Mouse (Mus musculus): ENCODE measurements around the gene Anks1. TPM values are rescaled to one million over a fixed set of nuclear protein-coding genes. Genes with fewer than 3 reads are reported as not detected.

Gene Anks1
- polyA plus RNA-seq, 1 experiment from 2014 or later, result 16.9 TPM

DNA sequence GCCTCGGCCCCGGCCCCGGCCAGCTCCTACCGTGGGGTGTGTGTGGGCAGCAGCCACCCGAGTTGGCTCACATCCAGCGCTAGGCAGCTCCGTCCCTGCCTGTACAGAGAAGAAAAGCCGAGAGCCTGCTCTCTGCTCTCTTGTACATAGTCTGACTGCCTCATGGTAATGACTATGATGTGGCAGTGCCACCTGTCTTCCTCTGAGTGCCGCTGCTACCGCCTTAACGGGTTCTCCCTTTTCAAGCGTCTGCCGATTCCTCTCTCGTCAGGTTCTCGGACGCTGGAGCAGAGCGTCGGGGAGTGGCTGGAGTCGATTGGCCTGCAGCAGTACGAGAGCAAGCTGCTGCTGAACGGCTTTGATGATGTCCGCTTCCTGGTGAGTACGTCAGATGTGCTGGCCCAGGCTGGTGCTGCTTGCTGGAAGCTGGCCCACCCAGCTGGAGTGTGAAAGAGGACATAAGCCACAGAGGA is 133.2 kb downstream of the Anks1 start:
- Histone ChIP-seq H3K27me3 (replicated peaks; ENCODE audit: control insufficient read depth, insufficient read depth, low read length) (no peaks in the 10 kb centered on the region), H3K4me3 (ENCODE audit: low read depth, low read length) (no peak overlapping the region), H3K36me3 (ENCODE audit: control insufficient read depth, insufficient read depth, low read length) (peaks cover 40% of the 10 kb centered on the region), H3K27ac (ENCODE audit: low read depth) (no peak overlapping the region), H3K9me3 (ENCODE audit: control insufficient read depth, low read length) (no peaks in the 10 kb centered on the region), H3K9ac (ENCODE audit: low read length) (no peak overlapping the region), H3K4me2 (ENCODE audit: low read length) (no peak overlapping the region), H3K4me1 (replicated peaks; ENCODE audit: control insufficient read depth, insufficient read depth, low read length) (0 out of 2 replicates have a peak, but pooled peaks cover under 1% of the 10 kb centered on the region)
- DNase-seq (ENCODE audit: low spot score) (no peak), ATAC-seq (replicated peaks; ENCODE audit: low FRiP score, low TSS enrichment, low read depth) (0 out of 2 replicates have a peak, but pooled peaks have one; percentile 17)
- 63% methylated on average over 23 of the region's 23 CpGs for WGBS

DNA sequence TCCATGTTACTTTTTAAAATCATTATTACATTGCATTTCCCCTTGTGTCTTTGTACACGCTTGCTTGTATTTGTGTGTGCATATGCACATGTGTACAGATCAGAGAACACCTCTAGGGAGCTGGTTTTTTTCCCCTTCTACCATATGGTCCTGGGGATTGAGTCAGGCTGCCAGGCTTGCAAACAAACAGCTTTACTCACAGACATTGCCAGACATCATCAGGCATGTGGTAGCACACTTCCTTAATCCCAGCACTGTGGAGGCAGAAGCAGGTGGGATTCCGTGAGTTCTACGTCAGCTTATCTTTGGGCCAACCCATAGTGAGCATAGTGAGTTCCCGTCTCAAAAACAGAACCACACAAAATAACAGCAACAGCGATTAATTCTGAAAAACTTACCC is 137.9 kb downstream of the Anks1 start:
- peaks cover 52% of the 10 kb centered on the region for H3K36me3 ChIP-seq (ENCODE audit: control insufficient read depth, insufficient read depth, low read length)
- WGBS, result 96% methylated on average over 5 of the region's 5 CpGs

DNA sequence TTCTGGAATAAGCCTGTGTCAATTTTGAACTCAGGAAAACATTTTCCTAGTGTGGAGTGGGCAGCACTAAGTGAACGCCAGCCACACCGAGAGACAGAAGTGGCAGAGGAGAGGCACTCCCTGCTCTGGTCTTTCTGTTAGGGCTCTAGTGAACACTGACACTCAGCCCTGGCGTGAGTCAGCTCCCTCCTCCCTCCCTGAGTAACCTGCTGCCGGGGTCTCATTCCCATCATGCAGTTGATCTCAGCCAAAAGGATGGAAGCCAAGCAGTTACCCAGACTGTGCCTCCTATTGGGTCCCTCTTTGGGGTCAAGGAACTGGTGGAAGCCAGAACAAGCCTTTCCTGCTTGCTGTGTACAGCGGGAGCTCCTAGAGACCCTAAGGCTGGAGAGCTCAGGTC is 138.4 kb downstream of the Anks1 start:
- H3K9me3 ChIP-seq (ENCODE audit: control insufficient read depth, low read length), result no peaks in the 10 kb centered on the region
- H3K4me2 ChIP-seq (ENCODE audit: low read length), result no peak overlapping the region
- 80% methylated on average over 5 of the region's 5 CpGs for WGBS
- ATAC-seq (replicated peaks; ENCODE audit: low FRiP score, low TSS enrichment, low read depth) (no peak), DNase-seq (ENCODE audit: low spot score) (no peak)
- H3K27me3 ChIP-seq (replicated peaks; ENCODE audit: control insufficient read depth, insufficient read depth, low read length), result no peaks in the 10 kb centered on the region
- H3K4me3 ChIP-seq (ENCODE audit: low read depth, low read length), result no peak overlapping the region
- no peaks in the 10 kb centered on the region for H3K4me1 ChIP-seq (replicated peaks; ENCODE audit: control insufficient read depth, insufficient read depth, low read length)
- H3K9ac ChIP-seq (ENCODE audit: low read length), result no peak overlapping the region
- H3K27ac ChIP-seq (ENCODE audit: low read depth), result no peak overlapping the region
- H3K36me3 ChIP-seq (ENCODE audit: control insufficient read depth, insufficient read depth, low read length), result peaks cover 47% of the 10 kb centered on the region

More for the DNA sequence above, 137.9 kb downstream of the Anks1 start:
- Histone ChIP-seq H3K9me3 (ENCODE audit: control insufficient read depth, low read length) (no peaks in the 10 kb centered on the region), H3K9ac (ENCODE audit: low read length) (no peak overlapping the region), H3K4me2 (ENCODE audit: low read length) (no peak overlapping the region), H3K27me3 (replicated peaks; ENCODE audit: control insufficient read depth, insufficient read depth, low read length) (no peaks in the 10 kb centered on the region), H3K4me1 (replicated peaks; ENCODE audit: control insufficient read depth, insufficient read depth, low read length) (no peaks in the 10 kb centered on the region), H3K27ac (ENCODE audit: low read depth) (no peak overlapping the region), H3K4me3 (ENCODE audit: low read depth, low read length) (no peak overlapping the region)
- ATAC-seq (replicated peaks; ENCODE audit: low FRiP score, low TSS enrichment, low read depth) (no peak), DNase-seq (ENCODE audit: low spot score) (no peak)

DNA sequence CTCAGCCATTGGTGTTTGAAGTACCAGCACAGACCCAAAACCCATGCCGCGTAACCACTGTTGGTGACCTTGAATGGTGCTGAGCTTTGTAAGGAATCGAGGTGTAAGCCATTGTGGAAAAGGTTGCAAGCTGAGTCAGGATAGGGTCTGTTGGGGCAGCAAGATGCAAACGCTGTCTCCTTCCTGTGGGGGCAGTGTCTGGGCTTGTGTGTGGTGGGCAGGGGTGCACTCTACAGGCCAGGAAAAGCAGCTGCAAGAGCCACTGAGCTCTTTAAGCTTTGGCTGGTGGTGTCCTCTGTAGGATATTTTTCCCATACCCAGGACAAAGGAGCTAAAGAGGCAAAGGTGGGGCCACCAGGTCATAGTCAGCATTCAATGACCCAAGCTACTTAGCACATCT is 139.3 kb downstream of the Anks1 start:
- Histone ChIP-seq H3K9ac (ENCODE audit: low read length) (no peak overlapping the region), H3K27me3 (replicated peaks; ENCODE audit: control insufficient read depth, insufficient read depth, low read length) (no peaks in the 10 kb centered on the region), H3K36me3 (ENCODE audit: control insufficient read depth, insufficient read depth, low read length) (peaks cover 45% of the 10 kb centered on the region), H3K4me2 (ENCODE audit: low read length) (no peak overlapping the region), H3K27ac (ENCODE audit: low read depth) (no peak overlapping the region), H3K4me1 (replicated peaks; ENCODE audit: control insufficient read depth, insufficient read depth, low read length) (no peaks in the 10 kb centered on the region), H3K4me3 (ENCODE audit: low read depth, low read length) (no peak overlapping the region), H3K9me3 (ENCODE audit: control insufficient read depth, low read length) (no peaks in the 10 kb centered on the region)
- peak; percentile 69 for DNase-seq (ENCODE audit: low spot score)
- 46% methylated on average over 4 of the region's 4 CpGs for WGBS
- ATAC-seq (replicated peaks; ENCODE audit: low FRiP score, low TSS enrichment, low read depth), result peak; percentile 78

DNA sequence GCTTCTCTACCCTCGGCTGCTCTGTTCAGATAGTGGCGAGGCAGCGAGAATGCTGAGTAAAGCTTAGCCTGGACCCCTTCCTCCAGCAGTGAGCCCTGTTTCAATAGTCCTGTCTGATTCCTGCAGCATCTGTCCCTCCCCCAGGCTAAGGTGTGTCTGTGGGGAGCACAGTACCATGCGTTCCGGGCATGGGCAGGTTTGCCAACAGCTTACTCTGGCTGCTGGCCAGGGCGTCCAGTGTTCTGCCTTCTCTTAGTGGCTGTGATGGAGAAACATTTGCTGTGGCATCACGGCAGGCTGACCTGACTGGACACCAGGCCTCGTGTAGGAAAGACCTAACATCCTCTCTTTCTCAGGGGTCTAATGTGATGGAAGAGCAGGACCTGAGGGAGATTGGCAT is 141.1 kb downstream of the Anks1 start:
- H3K4me3 ChIP-seq (ENCODE audit: low read depth, low read length), result no peak overlapping the region
- H3K27me3 ChIP-seq (replicated peaks; ENCODE audit: control insufficient read depth, insufficient read depth, low read length), result no peaks in the 10 kb centered on the region
- H3K9ac ChIP-seq (ENCODE audit: low read length), result no peak overlapping the region
- H3K9me3 ChIP-seq (ENCODE audit: control insufficient read depth, low read length), result no peaks in the 10 kb centered on the region
- no peak overlapping the region for H3K27ac ChIP-seq (ENCODE audit: low read depth)
- peaks cover 46% of the 10 kb centered on the region for H3K36me3 ChIP-seq (ENCODE audit: control insufficient read depth, insufficient read depth, low read length)
- DNase-seq (ENCODE audit: low spot score), result no peak
- 93% methylated on average over 8 of the region's 8 CpGs for WGBS
- no peak for ATAC-seq (replicated peaks; ENCODE audit: low FRiP score, low TSS enrichment, low read depth)
- no peak overlapping the region for H3K4me2 ChIP-seq (ENCODE audit: low read length)
- no peaks in the 10 kb centered on the region for H3K4me1 ChIP-seq (replicated peaks; ENCODE audit: control insufficient read depth, insufficient read depth, low read length)

DNA sequence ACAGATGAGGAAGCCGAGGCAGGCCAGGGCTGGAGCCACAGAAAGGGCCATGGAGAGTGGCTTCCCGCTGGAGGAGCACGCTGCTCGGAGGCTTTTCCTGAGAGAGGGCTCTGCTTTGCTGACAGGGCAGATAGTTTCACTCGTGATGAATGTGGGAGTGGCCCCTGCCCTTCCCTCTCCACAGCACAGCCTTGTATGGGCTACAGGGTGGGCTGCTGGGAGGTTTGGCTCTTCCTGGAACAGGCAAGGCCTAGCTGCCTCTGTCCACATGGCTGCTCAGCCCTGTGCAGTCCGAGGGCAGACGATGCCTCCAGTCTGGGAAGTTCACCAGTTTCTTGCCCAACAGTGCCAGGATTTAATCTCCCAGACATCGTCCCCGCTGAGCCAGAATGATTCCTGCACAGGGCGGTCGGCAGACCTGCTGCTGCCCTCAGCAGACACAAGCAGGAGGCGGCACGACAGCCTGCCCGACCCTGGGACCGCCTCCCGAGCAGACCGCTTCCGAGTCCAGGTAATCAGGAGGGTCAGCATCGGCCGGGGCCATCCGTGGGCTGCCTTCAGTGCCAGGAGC is 143.3 kb downstream of the Anks1 start:
- H3K27ac ChIP-seq (ENCODE audit: low read depth), result no peak overlapping the region
- H3K36me3 ChIP-seq (ENCODE audit: control insufficient read depth, insufficient read depth, low read length), result peaks cover 51% of the 10 kb centered on the region
- no peak overlapping the region for H3K9ac ChIP-seq (ENCODE audit: low read length)
- H3K4me2 ChIP-seq (ENCODE audit: low read length), result no peak overlapping the region
- H3K9me3 ChIP-seq (ENCODE audit: control insufficient read depth, low read length), result no peaks in the 10 kb centered on the region
- no peaks in the 10 kb centered on the region for H3K4me1 ChIP-seq (replicated peaks; ENCODE audit: control insufficient read depth, insufficient read depth, low read length)
- DNase-seq (ENCODE audit: low spot score), result no peak
- 75% methylated on average over 21 of the region's 21 CpGs for WGBS
- no peaks in the 10 kb centered on the region for H3K27me3 ChIP-seq (replicated peaks; ENCODE audit: control insufficient read depth, insufficient read depth, low read length)
- no peak overlapping the region for H3K4me3 ChIP-seq (ENCODE audit: low read depth, low read length)
- no peak for ATAC-seq (replicated peaks; ENCODE audit: low FRiP score, low TSS enrichment, low read depth)

DNA sequence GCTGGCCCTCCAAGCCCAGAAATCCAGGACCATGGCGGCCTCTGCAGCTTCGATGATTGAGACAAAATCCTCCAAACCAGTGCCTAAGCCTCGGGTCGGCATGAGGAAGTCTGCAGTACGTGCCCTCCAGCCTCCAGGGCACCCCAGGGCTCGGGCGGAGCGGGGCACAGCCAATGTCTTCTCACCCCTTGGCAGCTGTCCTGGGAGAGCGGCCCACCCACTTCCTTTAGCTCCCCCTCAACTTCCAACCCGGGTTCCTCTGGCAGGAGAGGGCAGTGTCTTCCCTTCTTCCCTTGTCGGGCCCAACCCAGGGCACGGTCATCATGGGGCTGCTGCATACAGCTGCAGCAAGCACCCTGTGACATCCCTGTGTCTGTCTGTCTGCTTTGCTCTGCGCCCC is 149.2 kb downstream of the Anks1 start:
- no peak for ATAC-seq (replicated peaks; ENCODE audit: low FRiP score, low TSS enrichment, low read depth)
- H3K9me3 ChIP-seq (ENCODE audit: control insufficient read depth, low read length), result no peaks in the 10 kb centered on the region
- DNase-seq (ENCODE audit: low spot score), result no peak
- WGBS, result 83% methylated on average over 13 of the region's 13 CpGs
- no peak overlapping the region for H3K9ac ChIP-seq (ENCODE audit: low read length)
- no peak overlapping the region for H3K27ac ChIP-seq (ENCODE audit: low read depth)
- no peaks in the 10 kb centered on the region for H3K4me1 ChIP-seq (replicated peaks; ENCODE audit: control insufficient read depth, insufficient read depth, low read length)
- H3K4me2 ChIP-seq (ENCODE audit: low read length), result no peak overlapping the region
- no peaks in the 10 kb centered on the region for H3K27me3 ChIP-seq (replicated peaks; ENCODE audit: control insufficient read depth, insufficient read depth, low read length)
- H3K36me3 ChIP-seq (ENCODE audit: control insufficient read depth, insufficient read depth, low read length), result peaks cover 55% of the 10 kb centered on the region
- H3K4me3 ChIP-seq (ENCODE audit: low read depth, low read length), result no peak overlapping the region

DNA sequence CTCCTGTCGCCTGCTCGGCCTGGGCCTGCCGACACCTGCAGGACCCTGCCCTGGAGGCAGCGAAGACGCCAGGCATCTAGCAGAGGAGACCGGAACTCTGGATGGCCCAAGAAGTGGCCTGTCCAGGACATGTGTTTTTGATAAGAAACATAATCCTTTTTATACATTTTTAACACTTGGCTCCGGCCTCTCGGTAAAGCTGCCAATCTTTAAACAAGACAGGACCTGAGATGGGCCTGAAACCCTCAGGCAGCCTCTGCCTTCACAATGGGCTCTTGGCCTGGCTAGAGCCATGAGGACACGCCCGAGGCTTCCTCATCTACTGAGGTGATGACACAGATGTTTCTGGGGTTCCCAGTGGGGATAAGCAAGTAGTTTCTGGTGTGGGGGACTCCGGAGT is 151.6 kb downstream of the Anks1 start:
- Histone ChIP-seq H3K9ac (ENCODE audit: low read length) (no peak overlapping the region), H3K27ac (ENCODE audit: low read depth) (no peak overlapping the region), H3K9me3 (ENCODE audit: control insufficient read depth, low read length) (no peaks in the 10 kb centered on the region), H3K36me3 (ENCODE audit: control insufficient read depth, insufficient read depth, low read length) (peaks cover 42% of the 10 kb centered on the region), H3K27me3 (replicated peaks; ENCODE audit: control insufficient read depth, insufficient read depth, low read length) (no peaks in the 10 kb centered on the region), H3K4me2 (ENCODE audit: low read length) (no peak overlapping the region), H3K4me1 (replicated peaks; ENCODE audit: control insufficient read depth, insufficient read depth, low read length) (no peaks in the 10 kb centered on the region), H3K4me3 (ENCODE audit: low read depth, low read length) (no peak overlapping the region)
- DNase-seq (ENCODE audit: low spot score), result no peak
- WGBS, result 88% methylated on average over 11 of the region's 11 CpGs
- no peak for ATAC-seq (replicated peaks; ENCODE audit: low FRiP score, low TSS enrichment, low read depth)

DNA sequence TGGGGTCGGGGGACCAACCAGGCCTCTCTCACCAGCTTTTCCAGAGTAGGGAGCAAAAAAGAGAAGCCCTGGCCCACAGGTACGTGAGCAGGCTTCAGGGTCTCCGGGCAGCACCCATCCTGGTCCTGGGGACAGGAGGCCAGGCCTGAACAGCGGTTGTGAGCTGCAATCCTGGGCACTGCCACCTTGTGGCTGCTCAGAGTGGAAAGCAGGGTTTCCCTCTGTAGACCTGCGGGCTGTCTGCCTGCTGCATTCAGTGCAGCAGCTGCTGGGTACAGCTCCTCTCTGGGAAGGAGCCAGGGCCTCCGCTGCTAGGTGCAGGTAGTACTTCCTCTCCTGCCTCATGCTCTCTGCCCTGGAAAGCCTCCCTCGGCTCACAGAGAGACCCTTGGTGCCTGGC is 152.4 kb downstream of the Anks1 start:
- H3K4me3 ChIP-seq (ENCODE audit: low read depth, low read length), result no peak overlapping the region
- WGBS, result 51% methylated on average over 7 of the region's 7 CpGs
- H3K27me3 ChIP-seq (replicated peaks; ENCODE audit: control insufficient read depth, insufficient read depth, low read length), result no peaks in the 10 kb centered on the region
- peaks cover 42% of the 10 kb centered on the region for H3K36me3 ChIP-seq (ENCODE audit: control insufficient read depth, insufficient read depth, low read length)
- H3K4me1 ChIP-seq (replicated peaks; ENCODE audit: control insufficient read depth, insufficient read depth, low read length), result no peaks in the 10 kb centered on the region
- H3K27ac ChIP-seq (ENCODE audit: low read depth), result no peak overlapping the region
- ATAC-seq (replicated peaks; ENCODE audit: low FRiP score, low TSS enrichment, low read depth) (0 out of 2 replicates have a peak, but pooled peaks have one; percentile 41), DNase-seq (ENCODE audit: low spot score) (no peak)
- no peak overlapping the region for H3K9ac ChIP-seq (ENCODE audit: low read length)
- H3K9me3 ChIP-seq (ENCODE audit: control insufficient read depth, low read length), result no peaks in the 10 kb centered on the region
- H3K4me2 ChIP-seq (ENCODE audit: low read length), result no peak overlapping the region
